8 mouse cellular contexts compared by ENCODE assay signal in genomic region chr11:119491690-119492087, GRCm38 (mm10). TPM values are rescaled to one million over a fixed set of nuclear protein-coding genes. Genes with fewer than 3 reads are reported as not detected.
DNase-seq lines count a peak whose midpoint lies in the region; ATAC-seq and TF ChIP-seq lines count a peak whose summit lies in the region.

No protein-coding gene starts in this region.

- in situ Hi-C loops in ES-E14 (cut with MboI; ENCODE audit: low sequenced_read_pairs in 2 of 2, unreplicated experiment in 2 of 2): no loop called here

- H3K9ac ChIP-seq in heart, embryonic 15.5 days: peak overlapping the region; percentile 88
- peak overlapping the region; percentile 94 for H3K9ac ChIP-seq in ES-E14 (ENCODE audit: insufficient read depth, low read depth, low read length, poor library complexity, severe bottlenecking)
- H3K9ac ChIP-seq in forebrain, embryonic 15.5 days (replicated peaks): peak overlapping the region; percentile 88
- peak overlapping the region; percentile 72 for H3K9ac ChIP-seq in liver, postnatal 0 days (replicated peaks)

- H3K27ac ChIP-seq in heart, embryonic 15.5 days: peak overlapping the region; percentile 91
- no peak overlapping the region for H3K27ac ChIP-seq in ES-E14 (ENCODE audit: insufficient read depth, low read depth, low read length, poor library complexity, severe bottlenecking)
- H3K27ac ChIP-seq in forebrain, embryonic 15.5 days (replicated peaks): peak overlapping the region; percentile 92
- peak overlapping the region; percentile 85 for H3K27ac ChIP-seq in liver, postnatal 0 days (ENCODE audit: low read depth)

- H3K4me3 ChIP-seq in heart, embryonic 15.5 days: peak overlapping the region; percentile 84
- peak overlapping the region; percentile 83 to 94 for H3K4me3 ChIP-seq in ES-E14 (ENCODE audit: insufficient read depth in 1 of 2, low read depth in 1 of 2, low read length in 2 of 2, poor library complexity in 1 of 2, severe bottlenecking in 1 of 2)
- peak overlapping the region; percentile 71 for H3K4me3 ChIP-seq in forebrain, embryonic 15.5 days
- H3K4me3 ChIP-seq in liver, postnatal 0 days (ENCODE audit: low read depth, low read length): peak overlapping the region; percentile 70

- TF ChIP-seq EP300 in liver, postnatal 0 days (IDR thresholded peaks at IDR 0.05; ENCODE audit: low read depth): no peak

- peaks cover 10% of the 10 kb centered on the region for H3K4me1 ChIP-seq in heart, embryonic 15.5 days (replicated peaks)
- H3K4me1 ChIP-seq in ES-E14 (ENCODE audit: control insufficient read depth in 2 of 2, insufficient read depth in 2 of 2, low read length in 2 of 2, poor library complexity in 1 of 2): 0 out of 4 replicates have a peak, but pooled peaks cover 0 to 2% of the 10 kb centered on the region in 2 experiments
- peaks cover 25% of the 10 kb centered on the region for H3K4me1 ChIP-seq in forebrain, embryonic 15.5 days
- peaks cover 9% of the 10 kb centered on the region for H3K4me1 ChIP-seq in liver, postnatal 0 days (ENCODE audit: insufficient read depth)

- no peak for DNase-seq in heart, postnatal 14 days
- no peak for DNase-seq in ES-E14 (ENCODE audit: low read depth, low spot score)
- DNase-seq in liver, postnatal 0 days: no peak
- DNase-seq in spleen, postnatal 14 days (ENCODE audit: low spot score in 2 of 2): no peak
- DNase-seq in yolk sac, embryonic 10.5 days (ENCODE audit: low spot score): no peak
- no peak for DNase-seq in left cerebral cortex, postnatal 25 days (ENCODE audit: low spot score in 2 of 2)

- H3K4me2 ChIP-seq in heart, embryonic 15.5 days: peak overlapping the region; percentile 96
- peak overlapping the region; percentile 85 for H3K4me2 ChIP-seq in forebrain, embryonic 15.5 days (replicated peaks)
- H3K4me2 ChIP-seq in liver, postnatal 0 days (ENCODE audit: low read depth, low read length): peak overlapping the region; percentile 100

- no peaks in the 10 kb centered on the region for H3K9me3 ChIP-seq in heart, embryonic 15.5 days (replicated peaks)
- no peaks in the 10 kb centered on the region for H3K9me3 ChIP-seq in ES-E14 (ENCODE audit: control insufficient read depth, insufficient read depth, low read depth, low read length)
- no peaks in the 10 kb centered on the region for H3K9me3 ChIP-seq in forebrain, embryonic 15.5 days
- H3K9me3 ChIP-seq in liver, postnatal 0 days (ENCODE audit: low read length): no peaks in the 10 kb centered on the region

- peaks cover 8% of the 10 kb centered on the region for H3K36me3 ChIP-seq in heart, embryonic 15.5 days
- peaks cover 2% of the 10 kb centered on the region; the same call in 1 of the 2 replicates for H3K36me3 ChIP-seq in ES-E14 (ENCODE audit: control insufficient read depth, insufficient read depth, low read length, poor library complexity, severe bottlenecking)
- H3K36me3 ChIP-seq in forebrain, embryonic 15.5 days: 0 out of 2 replicates have a peak, but pooled peaks cover 2% of the 10 kb centered on the region
- H3K36me3 ChIP-seq in liver, postnatal 0 days (replicated peaks; ENCODE audit: insufficient read depth, low read length): peaks cover 23% of the 10 kb centered on the region

- TF ChIP-seq CTCF in liver, postnatal 0 days (IDR thresholded peaks at IDR 0.05; ENCODE audit: low read depth): no peak

- no peak for ATAC-seq in heart, embryonic 15.5 days (replicated peaks; ENCODE audit: insufficient number of reproducible peaks, insufficient read depth, low FRiP score, low read depth)
- ATAC-seq in forebrain, embryonic 15.5 days (replicated peaks): no peak
- ATAC-seq in liver, postnatal 0 days: peak; percentile 2; the same call in 1 of the 2 replicates

- WGBS in heart, embryonic 15.5 days: 3% methylated on average over 27 of the region's 27 CpGs
- WGBS in forebrain, embryonic 15.5 days: 6% methylated on average over 25 of the region's 27 CpGs
- WGBS in liver, postnatal 0 days (ENCODE audit: insufficient replicate concordance): 5% methylated on average over 27 of the region's 27 CpGs

- no peaks in the 10 kb centered on the region for H3K27me3 ChIP-seq in heart, embryonic 15.5 days
- no peaks in the 10 kb centered on the region for H3K27me3 ChIP-seq in forebrain, embryonic 15.5 days
- no peaks in the 10 kb centered on the region for H3K27me3 ChIP-seq in liver, postnatal 0 days (ENCODE audit: insufficient read depth, low read length)

- intact Hi-C loops in heart, postnatal 14 days (cut with DNase I): loop anchor here (5.0 kb wide), 1 partner anchor 149 kb away; no protein-coding TSS in a partner anchor
- intact Hi-C loops in left cerebral cortex, postnatal 25 days (cut with DNase I): loop anchor here (2.0 kb wide), 2 partner anchors 111 to 191 kb away; partner anchors contain the start of genes Eif4a3 and Rptor

TF ChIP-seq in ES-E14, 5 proteins besides CTCF, POLR2A, EP300 and RAD21:
- TF ChIP-seq ZC3H11A (IDR thresholded peaks at IDR 0.05; ENCODE audit: borderline replicate concordance, low read depth, low read length): no peak
- no peak for TF ChIP-seq ZNF384 (IDR thresholded peaks at IDR 0.05; ENCODE audit: low read depth, low read length)

RNA-seq across cellular contexts. Expression of gene Endov, which starts 0.5 kb away (rescaled TPM):
- 9.6 and 12.4 TPM in 2 replicates for polyA plus RNA-seq in heart, embryonic 15.5 days (2015; fragmentation: Nextera tagmentation; extraction: Ambion mirVana)
- 10 to 100 TPM; 11.0 TPM for total RNA-seq in heart, postnatal 14 days (2021)
- 10.0 and 13.5 TPM in 2 replicates for total RNA-seq in ES-E14 (2012; rRNA removed)
- 17.3 and 18.5 TPM in 2 replicates for polyA plus RNA-seq in forebrain, embryonic 15.5 days (2015; fragmentation: Nextera tagmentation; extraction: Ambion mirVana)
- polyA plus RNA-seq in liver, postnatal 0 days (2015; fragmentation: Nextera tagmentation; extraction: Ambion mirVana): 5.2 and 6.4 TPM in 2 replicates
- 10 to 100 TPM; 21.9 to 31.1 TPM for total RNA-seq in left cerebral cortex, postnatal 25 days (2021)

RNA-seq across cellular contexts. Expression of gene Nptx1, which starts 55.9 kb away (rescaled TPM):
- polyA plus RNA-seq in heart, embryonic 15.5 days (2015; fragmentation: Nextera tagmentation; extraction: Ambion mirVana): 0.79 and 1.1 TPM in 2 replicates
- under 1 TPM; 0.29 to 0.55 TPM for total RNA-seq in heart, postnatal 14 days (2021)
- total RNA-seq in ES-E14 (2012; rRNA removed): 0.79 and 0.80 TPM in 2 replicates
- 9.0 and 10.2 TPM in 2 replicates for polyA plus RNA-seq in forebrain, embryonic 15.5 days (2015; fragmentation: Nextera tagmentation; extraction: Ambion mirVana)
- 0.04 TPM in 1 of 2 replicates, not detected in the other for polyA plus RNA-seq in liver, postnatal 0 days (2015; fragmentation: Nextera tagmentation; extraction: Ambion mirVana)
- total RNA-seq in left cerebral cortex, postnatal 25 days (2021): 100 to 1,000 TPM; 182 to 222 TPM

Comparison
In these comparisons a context has a peak if more than half of its experiments do, and no peak if none do; other contexts are left out.
1. RNA of gene Nptx1, which starts 55.9 kb away (total RNA-seq): 182 to 222 TPM in left cerebral cortex, postnatal 25 days; 0.79 to 0.80 TPM in ES-E14 and 0.29 to 0.55 TPM in heart, postnatal 14 days; every median in the first group is over 100 times any median in the second.
2. Peak in every context shown above with its lines, with median percentiles within 50 percentile points of each other: H3K4me2 ChIP-seq, H3K4me3 ChIP-seq and H3K9ac ChIP-seq.